Mouse (Mus musculus) neural tube, embryonic 13.5 days (tissue): ENCODE results near the gene Vmac. TPM values are rescaled to one million over a fixed set of nuclear protein-coding genes. Genes with fewer than 3 reads are reported as not detected.
A peak's percentile ranks its signal among the peaks of the same experiment; 100 is the strongest.

Experiments used
- ATAC-seq: fragments of 200-750 bp; cut with Nextera tagmentation; 2 replicates; pipeline ENCODE4 v1.8.0; 2017; ENCODE audit warnings: low read depth, mild to moderate bottlenecking, moderate TSS enrichment, moderate library complexity
- H3K27ac ChIP-seq: fragments of 300-500 bp; sonication (generic); replicated peaks from 2 replicates; pipeline ENCODE4 v1.5.1; 2015; ENCODE audit warnings: moderate library complexity, mild to moderate bottlenecking, inconsistent platforms
- H3K27me3 ChIP-seq: fragments of 300-500 bp; sonication (generic); 2 replicates; pipeline ENCODE4 v1.6.1; 2015; ENCODE audit warnings: mild to moderate bottlenecking, inconsistent platforms
- H3K36me3 ChIP-seq: fragments of 300-500 bp; sonication (generic); 2 replicates; pipeline ENCODE4 v1.6.1; 2015; ENCODE audit warnings: mild to moderate bottlenecking, inconsistent platforms
- H3K4me1 ChIP-seq: fragments of 300-500 bp; sonication (generic); replicated peaks from 2 replicates; pipeline ENCODE4 v1.6.1; 2015; ENCODE audit warnings: inconsistent platforms
- H3K4me2 ChIP-seq: fragments of 300-500 bp; sonication (generic); 2 replicates; pipeline ENCODE4 v1.6.1; 2015; ENCODE audit warnings: inconsistent platforms, mild to moderate bottlenecking, moderate library complexity
- H3K4me3 ChIP-seq: fragments of 300-500 bp; sonication (generic); 2 replicates; pipeline ENCODE4 v1.5.1; 2015; ENCODE audit warnings: mild to moderate bottlenecking, inconsistent platforms
- H3K9ac ChIP-seq: fragments of 300-500 bp; sonication (generic); 2 replicates; pipeline ENCODE4 v1.6.1; 2015; ENCODE audit warnings: moderate library complexity, mild to moderate bottlenecking, inconsistent platforms
- H3K9me3 ChIP-seq: fragments of 300-500 bp; sonication (generic); 2 replicates; pipeline ENCODE4 v1.6.1; 2016; ENCODE audit warnings: inconsistent platforms
- WGBS: fragments of 180-500 bp; shearing (Covaris S2); methylation state at CpG from one replicate; pipeline ENCODE4 v1.1.7; 2015; 5-methylcytosine and 5-hydroxymethylcytosine counted together
- polyA plus RNA-seq: library from polyadenylated mRNA; unstranded; fragments of >200 nt; fragmentation: Nextera tagmentation; extraction: Ambion mirVana; gene quantifications from 2 replicates; pipeline ENCODE4 v1.2.1, GENCODE M21; 2015

Gene Vmac
- polyA plus RNA-seq, 1 experiment from 2014 or later: 17.5 TPM

GRCm38 (mm10) chr17:56757416-56758123 is 39.7 kb upstream of the Vmac start, which contains the start of gene Nrtn:
Nrtn (minus strand) TSS chr17:56757530.
- under 1% methylated on average over 40 of the region's 48 CpGs for WGBS
- H3K9me3 ChIP-seq: no peaks in the 10 kb centered on the region
- peak; percentile 6; the same call in 1 of the 2 replicates for ATAC-seq
- H3K36me3 ChIP-seq: no peaks in the 10 kb centered on the region
- peak within 1 kb of the TSS; percentile 73 for H3K4me2 ChIP-seq
- H3K4me3 ChIP-seq: peak within 1 kb of the TSS; percentile 41
- peaks cover 80% of the 10 kb centered on the region for H3K27me3 ChIP-seq
- H3K4me1 ChIP-seq: peaks cover 28% of the 10 kb centered on the region
- no peak within 1 kb of the TSS for H3K27ac ChIP-seq
- peak within 1 kb of the TSS; percentile 69 for H3K9ac ChIP-seq

GRCm38 (mm10) chr17:56756703-56757399 is 39.0 kb upstream of the Vmac start:
- Histone ChIP-seq H3K4me3 (peak overlapping the region; percentile 41), H3K4me2 (peak overlapping the region; percentile 73), H3K9me3 (no peaks in the 10 kb centered on the region), H3K27me3 (peaks cover 87% of the 10 kb centered on the region), H3K4me1 (peaks cover 23% of the 10 kb centered on the region), H3K9ac (peak overlapping the region; percentile 69), H3K36me3 (no peaks in the 10 kb centered on the region), H3K27ac (no peak overlapping the region)
- WGBS: 1% methylated on average over 50 of the region's 51 CpGs
- ATAC-seq: no peak

DNA sequence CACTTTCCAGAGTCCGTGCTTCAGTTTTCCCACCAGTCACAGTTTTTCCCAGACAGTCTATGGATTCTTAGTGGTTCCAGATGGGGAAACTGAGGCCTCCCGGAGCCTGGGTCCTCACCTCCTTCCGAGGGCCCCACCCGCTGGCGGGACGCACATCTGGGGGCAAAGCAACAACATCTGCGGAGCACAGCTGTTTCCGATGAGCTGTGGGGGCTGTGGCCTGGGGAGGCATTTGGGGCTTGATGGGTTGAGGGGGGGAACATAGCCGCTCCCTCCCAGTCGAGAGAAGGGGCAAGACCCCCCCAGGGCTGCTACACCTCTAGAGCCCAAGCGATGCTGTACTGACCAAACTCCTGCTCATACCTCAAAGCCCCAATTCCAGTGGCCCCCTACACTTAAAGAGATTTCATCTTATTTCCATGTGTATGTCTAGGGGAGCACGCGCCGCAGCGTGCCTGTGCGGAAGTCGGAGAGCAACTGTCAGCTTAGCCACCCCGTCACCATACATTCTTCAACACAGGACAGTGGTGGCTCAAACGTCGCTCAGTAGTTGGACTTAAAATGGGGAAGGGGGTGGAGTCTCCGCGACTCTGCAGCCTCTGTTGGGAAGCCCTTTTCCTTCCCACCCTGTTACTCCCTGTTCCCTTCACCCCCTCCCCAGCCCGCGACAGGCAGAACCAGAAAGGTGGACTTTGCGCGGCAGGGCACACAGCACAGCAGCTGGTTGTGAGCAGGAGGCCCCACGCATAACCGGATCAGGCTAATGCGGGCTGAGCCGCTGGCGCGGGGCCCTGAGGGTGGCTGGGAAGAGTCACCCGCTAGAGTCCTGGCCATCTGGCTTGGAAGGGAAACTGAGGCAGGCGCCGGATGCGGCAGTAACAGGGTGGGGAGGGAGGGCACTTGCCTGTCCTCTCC is 36.7 kb upstream of the Vmac start:
- no peak for ATAC-seq
- H3K4me2 ChIP-seq: no peak overlapping the region
- H3K4me3 ChIP-seq: no peak overlapping the region
- WGBS: 11% methylated on average over 36 of the region's 36 CpGs
- no peak overlapping the region for H3K27ac ChIP-seq
- peaks cover 93% of the 10 kb centered on the region for H3K27me3 ChIP-seq
- H3K36me3 ChIP-seq: no peaks in the 10 kb centered on the region
- H3K4me1 ChIP-seq: peaks cover 20% of the 10 kb centered on the region
- no peaks in the 10 kb centered on the region for H3K9me3 ChIP-seq
- H3K9ac ChIP-seq: no peak overlapping the region

GRCm38 (mm10) chr17:56753452-56753851 is 35.6 kb upstream of the Vmac start:
- Histone ChIP-seq H3K27ac (no peak overlapping the region), H3K4me3 (no peak overlapping the region), H3K36me3 (no peaks in the 10 kb centered on the region), H3K27me3 (peaks cover 96% of the 10 kb centered on the region), H3K9me3 (no peaks in the 10 kb centered on the region), H3K4me2 (no peak overlapping the region), H3K4me1 (peaks cover 20% of the 10 kb centered on the region), H3K9ac (no peak overlapping the region)
- 26% methylated on average over 15 of the region's 15 CpGs for WGBS
- no peak for ATAC-seq

DNA sequence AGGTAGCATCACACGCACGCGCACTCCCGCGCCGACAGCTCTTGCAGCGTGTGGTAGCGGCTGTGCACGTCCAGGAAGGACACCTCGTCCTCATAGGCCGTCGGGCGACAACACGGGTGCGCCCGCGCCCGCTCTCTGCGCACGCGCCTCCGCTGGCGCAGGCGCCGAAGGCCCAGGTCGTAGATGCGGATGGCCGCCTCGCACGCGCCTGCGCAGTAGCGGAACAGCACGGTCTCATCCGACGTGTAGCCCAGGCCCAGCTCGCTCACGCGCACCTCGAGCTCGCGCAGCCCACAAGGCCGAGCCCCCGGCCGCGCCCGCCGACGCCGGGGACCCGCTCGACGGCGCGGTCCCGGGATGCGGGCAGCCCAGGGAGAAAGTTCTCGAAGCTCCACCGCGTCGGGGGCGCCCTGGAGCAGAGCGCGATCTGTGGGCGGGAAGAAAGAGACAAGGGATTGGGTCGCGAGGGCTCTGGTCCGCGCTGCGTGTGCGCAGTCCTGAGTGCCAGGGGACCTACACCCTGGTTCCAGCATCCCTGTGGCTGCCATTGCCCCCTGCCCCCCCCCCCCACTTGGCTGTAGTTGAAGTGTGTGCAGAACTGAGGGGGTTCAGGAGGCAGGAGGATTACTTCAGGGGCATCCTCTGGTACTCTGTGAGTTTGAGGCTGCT is 33.7 kb upstream of the Vmac start:
- Histone ChIP-seq H3K27ac (no peak overlapping the region), H3K9ac (peak overlapping the region; percentile 48; the same call in 1 of the 2 replicates), H3K27me3 (peaks cover 84% of the 10 kb centered on the region), H3K9me3 (no peaks in the 10 kb centered on the region), H3K4me2 (peak overlapping the region; percentile 49), H3K4me3 (peak overlapping the region; percentile 34), H3K36me3 (no peaks in the 10 kb centered on the region), H3K4me1 (0 out of 2 replicates have a peak, but pooled peaks cover 10% of the 10 kb centered on the region)
- WGBS: 21% methylated on average over 71 of the region's 71 CpGs
- ATAC-seq: peak; percentile 79

GRCm38 (mm10) chr17:56744173-56744572 is 26.4 kb upstream of the Vmac start:
- H3K4me2 ChIP-seq: no peak overlapping the region
- no peak overlapping the region for H3K27ac ChIP-seq
- no peak for ATAC-seq
- H3K9ac ChIP-seq: no peak overlapping the region
- no peaks in the 10 kb centered on the region for H3K9me3 ChIP-seq
- H3K4me3 ChIP-seq: no peak overlapping the region
- WGBS: 68% methylated on average over 5 of the region's 5 CpGs
- no peaks in the 10 kb centered on the region for H3K36me3 ChIP-seq
- H3K4me1 ChIP-seq: no peaks in the 10 kb centered on the region
- peaks cover 12% of the 10 kb centered on the region; the same call in 1 of the 2 replicates for H3K27me3 ChIP-seq

DNA sequence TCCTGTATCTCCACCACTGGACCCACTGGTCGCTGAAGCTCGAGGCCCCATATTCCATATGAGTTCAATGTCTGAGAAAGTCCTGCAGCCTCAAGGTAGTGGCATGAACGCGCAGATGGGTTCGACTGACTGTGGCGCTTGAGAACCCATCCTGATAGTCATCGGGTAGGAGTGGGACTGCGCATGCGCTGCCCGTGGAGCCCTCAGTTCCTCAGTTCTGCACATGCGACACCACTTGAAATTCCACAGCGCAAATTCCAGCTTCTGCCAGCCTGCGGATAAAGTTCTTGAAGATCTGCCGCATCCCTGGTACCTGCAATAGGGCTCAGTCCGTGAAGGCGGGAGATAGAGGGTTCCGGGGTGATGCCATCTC is 23.0 kb upstream of the Vmac start:
- Histone ChIP-seq H3K27me3 (no peaks in the 10 kb centered on the region), H3K4me2 (no peak overlapping the region), H3K27ac (no peak overlapping the region), H3K4me1 (no peaks in the 10 kb centered on the region), H3K36me3 (no peaks in the 10 kb centered on the region), H3K4me3 (no peak overlapping the region), H3K9me3 (no peaks in the 10 kb centered on the region), H3K9ac (no peak overlapping the region)
- WGBS: 78% methylated on average over 17 of the region's 17 CpGs
- ATAC-seq: no peak

GRCm38 (mm10) chr17:56740118-56740787 is 22.4 kb upstream of the Vmac start:
- no peak overlapping the region for H3K4me2 ChIP-seq
- no peaks in the 10 kb centered on the region for H3K4me1 ChIP-seq
- H3K36me3 ChIP-seq: no peaks in the 10 kb centered on the region
- H3K9me3 ChIP-seq: no peaks in the 10 kb centered on the region
- H3K27ac ChIP-seq: no peak overlapping the region
- 86% methylated on average over 17 of the region's 17 CpGs for WGBS
- ATAC-seq: no peak
- H3K27me3 ChIP-seq: no peaks in the 10 kb centered on the region
- H3K4me3 ChIP-seq: no peak overlapping the region
- no peak overlapping the region for H3K9ac ChIP-seq

DNA sequence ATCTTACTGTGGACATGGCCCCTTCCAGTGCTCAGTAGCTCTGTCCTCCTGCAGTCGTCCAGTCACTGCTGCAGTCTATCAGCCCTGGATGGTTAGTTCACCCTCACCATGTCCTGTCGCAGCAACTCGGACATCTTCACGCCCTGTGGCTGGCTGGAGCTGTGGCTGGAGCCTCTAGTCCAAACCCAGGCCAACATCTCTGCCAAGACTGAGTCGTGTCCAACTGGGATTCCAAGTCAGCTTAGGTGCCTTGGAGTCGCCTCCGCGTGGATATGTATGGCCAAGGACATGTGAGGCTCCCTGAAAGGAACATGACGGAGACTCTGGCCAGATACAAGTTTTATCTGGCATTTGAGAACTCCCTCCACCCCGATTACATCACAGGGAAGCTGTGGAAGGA is 20.4 kb upstream of the Vmac start:
- Histone ChIP-seq H3K27me3 (no peaks in the 10 kb centered on the region), H3K4me1 (no peaks in the 10 kb centered on the region), H3K36me3 (no peaks in the 10 kb centered on the region), H3K4me2 (no peak overlapping the region), H3K27ac (no peak overlapping the region), H3K4me3 (no peak overlapping the region), H3K9me3 (no peaks in the 10 kb centered on the region), H3K9ac (no peak overlapping the region)
- WGBS: 81% methylated on average over 10 of the region's 10 CpGs
- no peak for ATAC-seq

DNA sequence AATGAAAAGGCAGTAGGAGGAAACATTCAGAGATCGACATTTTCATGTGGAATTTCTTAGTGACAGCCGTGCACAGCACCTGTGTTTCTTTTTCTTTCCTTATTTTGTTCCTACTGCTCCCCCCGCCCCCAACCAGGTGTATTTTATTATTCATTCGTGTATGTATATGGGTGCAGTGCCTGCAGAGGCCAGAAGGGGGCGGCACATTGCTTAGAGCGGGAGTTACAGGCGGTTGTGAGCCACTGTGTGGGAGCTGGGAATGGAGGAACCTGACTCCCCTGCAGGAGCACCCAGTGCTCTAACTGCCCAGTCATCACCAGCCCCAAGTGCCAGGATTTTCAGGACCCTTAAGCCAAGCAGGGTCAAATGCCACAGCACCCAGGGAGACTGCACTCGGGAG is 18.7 kb upstream of the Vmac start:
- H3K9me3 ChIP-seq: no peaks in the 10 kb centered on the region
- H3K27me3 ChIP-seq: 0 out of 2 replicates have a peak, but pooled peaks cover 4% of the 10 kb centered on the region
- 46% methylated on average over 8 of the region's 8 CpGs for WGBS
- H3K4me3 ChIP-seq: no peak overlapping the region
- no peak for ATAC-seq
- H3K9ac ChIP-seq: no peak overlapping the region
- H3K27ac ChIP-seq: no peak overlapping the region
- no peaks in the 10 kb centered on the region for H3K36me3 ChIP-seq
- no peaks in the 10 kb centered on the region for H3K4me1 ChIP-seq
- H3K4me2 ChIP-seq: no peak overlapping the region

- Histone ChIP-seq H3K9me3 (no peaks in the 10 kb centered on the region), H3K4me2 (no peak overlapping the region), H3K4me3 (no peak overlapping the region), H3K9ac (no peak overlapping the region), H3K36me3 (peaks cover 7% of the 10 kb centered on the region; the same call in 1 of the 2 replicates), H3K4me1 (peaks cover 23% of the 10 kb centered on the region), H3K27ac (no peak overlapping the region), H3K27me3 (0 out of 2 replicates have a peak, but pooled peaks cover 4% of the 10 kb centered on the region)
- 70% methylated on average over 2 of the region's 2 CpGs for WGBS
- ATAC-seq: no peak
These were observed 11.8 kb upstream of the Vmac start for GRCm38 (mm10) chr17:56729656-56730055.
